ENCODE assay signal across 10 mouse cellular contexts in genomic region chr2:158614418-158614955, GRCm38 (mm10). TPM values are rescaled to one million over a fixed set of nuclear protein-coding genes. Genes with fewer than 3 reads are reported as not detected.
DNase-seq lines count a peak whose midpoint lies in the region; ATAC-seq and TF ChIP-seq lines count a peak whose summit lies in the region.
"Had no signal": no experiment of that assay in that cellular context is flagged by ENCODE, and none has a peak within 500 bp of the region (broad histone marks: within the 10 kb centered on the region; RNA-seq: fewer than 3 reads in every experiment).

No protein-coding gene starts in this region.

- no peak for ATAC-seq in heart, embryonic 13.5 days (ENCODE audit: extremely low read depth, insufficient number of reproducible peaks, low FRiP score, low TSS enrichment)
- no peak for ATAC-seq in G1E (ENCODE audit: extremely low read depth, insufficient number of reproducible peaks, low FRiP score, poor library complexity, severe bottlenecking)
- ATAC-seq in hindbrain, embryonic 12.5 days (ENCODE audit: low FRiP score), result no peak
- no peak for ATAC-seq in midbrain, embryonic 11.5 days (ENCODE audit: low FRiP score)

- WGBS in heart, embryonic 13.5 days, result 2% methylated on average over 47 of the region's 47 CpGs
- WGBS in hindbrain, embryonic 12.5 days, result 2% methylated on average over 47 of the region's 47 CpGs
- WGBS in midbrain, embryonic 11.5 days, result 2% methylated on average over 47 of the region's 47 CpGs

- TF ChIP-seq CTCF in G1E (IDR thresholded peaks at IDR 0.05; ENCODE audit: low read depth, low read length), result no peak

- peaks cover 100% of the 10 kb centered on the region for H3K27me3 ChIP-seq in heart, embryonic 13.5 days (replicated peaks)
- peaks cover 66% of the 10 kb centered on the region for H3K27me3 ChIP-seq in G1E (ENCODE audit: insufficient read depth, low read length)
- peaks cover 98% of the 10 kb centered on the region for H3K27me3 ChIP-seq in hindbrain, embryonic 12.5 days
- peaks cover 89% of the 10 kb centered on the region for H3K27me3 ChIP-seq in midbrain, embryonic 11.5 days (ENCODE audit: control insufficient read depth, insufficient read depth, low read length)

- H3K4me1 ChIP-seq in heart, embryonic 13.5 days, result peaks cover 30% of the 10 kb centered on the region
- peaks cover 16% of the 10 kb centered on the region for H3K4me1 ChIP-seq in G1E (ENCODE audit: insufficient read depth, low read depth, low read length)
- peaks cover 36% of the 10 kb centered on the region for H3K4me1 ChIP-seq in hindbrain, embryonic 12.5 days
- H3K4me1 ChIP-seq in midbrain, embryonic 11.5 days (ENCODE audit: control insufficient read depth, insufficient read depth, low read length), result peaks cover 19% of the 10 kb centered on the region

- no peaks in the 10 kb centered on the region for H3K36me3 ChIP-seq in heart, embryonic 13.5 days
- no peaks in the 10 kb centered on the region for H3K36me3 ChIP-seq in G1E (replicated peaks)
- H3K36me3 ChIP-seq in hindbrain, embryonic 12.5 days, result no peaks in the 10 kb centered on the region
- H3K36me3 ChIP-seq in midbrain, embryonic 11.5 days (ENCODE audit: control insufficient read depth, insufficient read depth, low read length), result no peaks in the 10 kb centered on the region

- intact Hi-C loops in heart, postnatal 10 days (cut with DNase I), result no loop called here
- intact Hi-C loops in left cerebral cortex, postnatal 4 days (cut with DNase I), result loop anchor here (5.0 kb wide), 1 partner anchor 62 kb away; no protein-coding TSS in a partner anchor

- peak overlapping the region; percentile 50 for H3K4me2 ChIP-seq in heart, embryonic 13.5 days
- peak overlapping the region; percentile 52 for H3K4me2 ChIP-seq in hindbrain, embryonic 12.5 days (replicated peaks)
- H3K4me2 ChIP-seq in midbrain, embryonic 11.5 days, result peak overlapping the region; percentile 29

- H3K27ac ChIP-seq in heart, embryonic 13.5 days (replicated peaks), result no peak overlapping the region
- H3K27ac ChIP-seq in hindbrain, embryonic 12.5 days, result peak overlapping the region; percentile 52; the same call in 1 of the 2 replicates
- no peak overlapping the region for H3K27ac ChIP-seq in midbrain, embryonic 11.5 days (ENCODE audit: low read depth, low read length)

- no peak for DNase-seq in heart, postnatal 10 days
- no peak for DNase-seq in G1E (ENCODE audit: low spot score)
- peak; percentile 92 for DNase-seq in midbrain, embryonic 11.5 days (ENCODE audit: low spot score, missing footprints)
- no peak for DNase-seq in left cerebral cortex, postnatal 4 days
- DNase-seq in frontal cortex, postnatal 10 days (ENCODE audit: low spot score in 2 of 2), result no peak
- DNase-seq in urinary bladder, postnatal 4 days (ENCODE audit: low spot score in 2 of 2), result no peak
- DNase-seq: kidney, adult 8-10 months had no signal

- H3K4me3 ChIP-seq in heart, embryonic 13.5 days, result peak overlapping the region; percentile 26
- H3K4me3 ChIP-seq in G1E (ENCODE audit: low read depth, low read length), result peak overlapping the region; percentile 34; the same call in 1 of the 2 replicates
- peak overlapping the region; percentile 49 for H3K4me3 ChIP-seq in hindbrain, embryonic 12.5 days
- peak overlapping the region; percentile 18 for H3K4me3 ChIP-seq in midbrain, embryonic 11.5 days (ENCODE audit: low read depth, low read length)

- H3K9me3 ChIP-seq in heart, embryonic 13.5 days, result no peaks in the 10 kb centered on the region
- peaks cover 53% of the 10 kb centered on the region for H3K9me3 ChIP-seq in G1E (replicated peaks)
- no peaks in the 10 kb centered on the region for H3K9me3 ChIP-seq in hindbrain, embryonic 12.5 days (replicated peaks)
- H3K9me3 ChIP-seq in midbrain, embryonic 11.5 days (ENCODE audit: control insufficient read depth, low read length), result no peaks in the 10 kb centered on the region

- no peak overlapping the region for H3K9ac ChIP-seq in heart, embryonic 13.5 days
- H3K9ac ChIP-seq in hindbrain, embryonic 12.5 days, result peak overlapping the region; percentile 69
- H3K9ac ChIP-seq in midbrain, embryonic 11.5 days (ENCODE audit: low read length), result no peak overlapping the region

RNA-seq across cellular contexts. Expression of gene Slc32a1, which starts 3.9 kb away (rescaled TPM):
- polyA plus RNA-seq in heart, embryonic 13.5 days (2015; fragmentation: Nextera tagmentation; extraction: Ambion mirVana), result not detected in 2 replicates
- total RNA-seq in heart, postnatal 10 days (2021), result not detected
- total RNA-seq in G1E (2014; fragmentation: Nextera tagmentation) (not detected in 2 replicates), G1E (2017) (not detected in 2 replicates)
- 0.02 TPM in 1 of 2 replicates, not detected in the other for polyA plus RNA-seq in G1E (2012)
- polyA plus RNA-seq in hindbrain, embryonic 12.5 days (2016; fragmentation: Nextera tagmentation; extraction: Ambion mirVana), result 3.5 and 4.3 TPM in 2 replicates
- polyA plus RNA-seq in midbrain, embryonic 11.5 days (2014; fragmentation: Nextera tagmentation; extraction: Ambion mirVana), result 1.9 and 2.3 TPM in 2 replicates
- total RNA-seq in left cerebral cortex, postnatal 4 days (2021), result 10 to 100 TPM; 41.8 to 59.9 TPM
- total RNA-seq: CH12.LX had no signal

RNA-seq across cellular contexts. Expression of gene Actr5, which starts 10.2 kb away (rescaled TPM):
- 7.2 and 7.6 TPM in 2 replicates for polyA plus RNA-seq in heart, embryonic 13.5 days (2015; fragmentation: Nextera tagmentation; extraction: Ambion mirVana)
- 1 to 10 TPM; 7.5 to 8.2 TPM for total RNA-seq in heart, postnatal 10 days (2021)
- total RNA-seq in G1E (2014; fragmentation: Nextera tagmentation) (22.5 and 24.7 TPM in 2 replicates), G1E (2017) (20.2 and 22.5 TPM in 2 replicates)
- 18.2 and 19.7 TPM in 2 replicates for polyA plus RNA-seq in G1E (2012)
- 21.1 and 23.7 TPM in 2 replicates for polyA plus RNA-seq in hindbrain, embryonic 12.5 days (2016; fragmentation: Nextera tagmentation; extraction: Ambion mirVana)
- 15.3 and 16.0 TPM in 2 replicates for polyA plus RNA-seq in midbrain, embryonic 11.5 days (2014; fragmentation: Nextera tagmentation; extraction: Ambion mirVana)
- 10 to 100 TPM; 14.3 to 15.5 TPM for total RNA-seq in left cerebral cortex, postnatal 4 days (2021)

RNA-seq across cellular contexts. Expression of gene Ppp1r16b, which starts 50.7 kb away (rescaled TPM):
- polyA plus RNA-seq in heart, embryonic 13.5 days (2015; fragmentation: Nextera tagmentation; extraction: Ambion mirVana), result 4.5 and 4.9 TPM in 2 replicates
- 10 to 100 TPM; 18.3 to 22.1 TPM for total RNA-seq in heart, postnatal 10 days (2021)
- 0.34 and 0.75 TPM in 2 replicates for total RNA-seq in G1E (2014; fragmentation: Nextera tagmentation)
- 0.06 and 0.16 TPM in 2 replicates for total RNA-seq in G1E (2017)
- polyA plus RNA-seq in G1E (2012), result not detected in 2 replicates
- polyA plus RNA-seq in hindbrain, embryonic 12.5 days (2016; fragmentation: Nextera tagmentation; extraction: Ambion mirVana), result 3.7 and 3.8 TPM in 2 replicates
- polyA plus RNA-seq in midbrain, embryonic 11.5 days (2014; fragmentation: Nextera tagmentation; extraction: Ambion mirVana), result 3.2 and 3.3 TPM in 2 replicates
- total RNA-seq in left cerebral cortex, postnatal 4 days (2021), result 10 to 100 TPM; 50.2 to 51.0 TPM
